Mouse (Mus musculus) bone marrow, adult 2 months (tissue): Measurements from ENCODE around the gene Phb.

Source experiments
- CTCF ChIP-seq: fragments of 200-500 bp; IDR thresholded peaks from 2 replicates; pipeline ENCODE4 v1.5.1; 2011; ENCODE audit warnings: low read length, control low read depth; ENCODE audit not compliant: control insufficient read depth, insufficient read depth
- POLR2A ChIP-seq: fragments of 200-500 bp; IDR thresholded peaks from 2 replicates; pipeline ENCODE4 v1.6.1; 2011; ENCODE audit warnings: low read depth, mild to moderate bottlenecking, control low read depth, low read length, borderline replicate concordance; ENCODE audit not compliant: control insufficient read depth

- TF ChIP-seq CTCF (no peak), POLR2A (no peak)
These were observed 43.7 kb downstream of the Phb start for GRCm38 (mm10) chr11:95710478-95710877.
